ENCODE assay signal across 28 mouse cellular contexts in the genomic region with DNA sequence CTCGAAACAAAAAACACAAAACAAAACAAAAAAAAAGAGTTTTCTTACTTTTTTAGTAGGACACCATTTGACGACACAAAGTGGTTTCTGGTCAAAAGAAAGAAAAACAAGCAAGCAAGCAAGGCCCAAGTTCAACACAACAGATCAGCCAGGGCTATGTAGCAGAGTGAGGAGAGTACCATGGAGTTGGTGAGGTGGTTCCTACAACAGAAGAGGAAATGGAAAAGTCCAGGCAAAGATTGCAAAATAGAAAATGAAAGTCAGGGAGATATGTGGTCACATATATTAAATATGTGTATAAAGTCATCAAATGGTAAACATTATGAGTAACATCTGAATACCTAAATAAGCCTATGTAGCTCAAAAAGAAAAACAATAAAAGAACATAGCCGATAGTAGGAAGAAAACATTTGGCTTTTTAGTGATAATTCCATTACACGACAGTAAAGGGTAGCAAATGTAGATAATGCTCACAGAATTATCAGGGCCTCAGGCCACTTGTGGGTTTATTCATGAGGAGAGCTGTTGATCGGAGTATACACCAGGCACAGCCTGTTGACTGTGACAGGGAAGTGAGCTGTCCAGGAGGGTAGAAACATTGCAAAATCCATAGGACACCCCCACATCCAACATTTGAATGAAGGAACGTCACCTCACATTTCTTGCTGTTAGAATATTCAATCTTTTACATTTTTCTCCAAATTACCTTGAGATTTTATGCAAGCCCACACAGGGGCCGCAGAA. TPM values are rescaled to one million over a fixed set of nuclear protein-coding genes. Genes with fewer than 3 reads are reported as not detected.
"Had no signal": no experiment of that assay in that cellular context is flagged by ENCODE, and none has a peak within 500 bp of the region (broad histone marks: within the 10 kb centered on the region; RNA-seq: fewer than 3 reads in every experiment).

No protein-coding gene starts in this region.

- H3K4me1 ChIP-seq: kidney, embryonic 15.5 days had no signal

- H3K27me3 ChIP-seq: kidney, embryonic 15.5 days; limb, embryonic 13.5 days; liver, embryonic 15.5 days; lung, embryonic 15.5 days; neural tube, embryonic 12.5 days; neural tube, embryonic 15.5 days had no signal

- ATAC-seq: intestine, postnatal 0 days had no signal

- H3K4me3 ChIP-seq: kidney, embryonic 15.5 days; limb, embryonic 10.5 days; limb, embryonic 13.5 days; liver, embryonic 12.5 days; liver, embryonic 15.5 days; lung, embryonic 15.5 days; midbrain, embryonic 10.5 days; neural tube, embryonic 12.5 days; neural tube, embryonic 15.5 days had no signal

- H3K4me2 ChIP-seq: limb, embryonic 13.5 days; lung, embryonic 15.5 days; neural tube, embryonic 12.5 days; neural tube, embryonic 15.5 days had no signal

- DNase-seq: kidney, adult 2 months; kidney, postnatal 10 days; kidney, postnatal 36 days; liver; lung, adult 18-20 months; lung, postnatal 10 days; lung, postnatal 36 days; midbrain, embryonic 14.5 days; retina, postnatal 1 day; thymus, adult 18-20 months; thymus, postnatal 4 days had no signal

- H3K36me3 ChIP-seq: kidney, embryonic 15.5 days; limb, embryonic 10.5 days; limb, embryonic 13.5 days; liver, embryonic 12.5 days; liver, embryonic 15.5 days; lung, embryonic 15.5 days; midbrain, embryonic 10.5 days; neural tube, embryonic 12.5 days; neural tube, embryonic 15.5 days had no signal

- H3K9me3 ChIP-seq: kidney, embryonic 15.5 days; limb, embryonic 10.5 days; limb, embryonic 13.5 days; liver, embryonic 12.5 days; liver, embryonic 15.5 days; lung, embryonic 15.5 days; midbrain, embryonic 10.5 days; neural tube, embryonic 12.5 days; neural tube, embryonic 15.5 days had no signal

- H3K27ac ChIP-seq: kidney, embryonic 15.5 days; limb, embryonic 10.5 days; limb, embryonic 13.5 days; liver, embryonic 12.5 days; liver, embryonic 15.5 days; lung, embryonic 15.5 days; neural tube, embryonic 12.5 days; neural tube, embryonic 15.5 days had no signal

- H3K9ac ChIP-seq: kidney, embryonic 15.5 days; limb, embryonic 13.5 days; liver, embryonic 12.5 days; liver, embryonic 15.5 days; lung, embryonic 15.5 days; neural tube, embryonic 12.5 days; neural tube, embryonic 15.5 days had no signal

RNA-seq across cellular contexts. Expression of gene Gm4792, which starts 47.2 kb away (rescaled TPM):
- total RNA-seq: layer of hippocampus, postnatal 25 days; left cerebral cortex, adult 18-20 months; left cerebral cortex, postnatal 25 days had no signal
- polyA plus RNA-seq: intestine, postnatal 0 days; kidney, adult 2 months; kidney, embryonic 15.5 days; limb, embryonic 10.5 days; limb, embryonic 13.5 days; liver, embryonic 12.5 days; liver, embryonic 15.5 days; lung, embryonic 15.5 days; midbrain, embryonic 10.5 days; small intestine, adult 2 months; spleen, adult 2 months; stomach, embryonic 16.5 days; testis, adult 2 months had no signal
